Mouse (Mus musculus): ENCODE results near the gene Gng7.

Gene Gng7

GRCm38 (mm10) chr10:80967101-80967656, 47.6 kb downstream of the Gng7 start:
- no peak for DNase-seq (ENCODE audit: low spot score)

- DNase-seq (ENCODE audit: low spot score): peak; percentile 73
Measured at GRCm38 (mm10) chr10:80966296-80966695, 48.4 kb downstream of the Gng7 start.

- no peak for DNase-seq (ENCODE audit: low spot score)
Measured at GRCm38 (mm10) chr10:80963031-80963975, 51.4 kb downstream of the Gng7 start.

DNA sequence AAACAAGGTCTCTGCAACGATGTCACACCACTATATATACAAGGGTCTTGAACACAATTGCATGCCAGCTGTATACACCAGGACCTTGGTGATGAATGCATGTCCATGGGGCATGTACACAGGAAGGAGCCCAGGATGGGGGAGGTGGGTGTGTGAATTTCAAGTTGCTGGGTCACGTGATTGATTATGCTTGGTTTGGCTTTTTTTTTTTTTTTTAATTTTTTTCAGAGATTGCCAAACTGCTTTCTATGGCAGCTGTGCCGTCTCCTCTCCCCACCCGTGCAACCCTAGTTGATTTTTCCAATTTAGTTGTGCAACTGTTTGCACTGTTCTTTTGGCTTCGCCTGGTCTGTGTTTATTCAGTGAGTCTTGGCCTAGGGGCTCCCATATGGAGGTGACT, 52.2 kb downstream of the Gng7 start:
- no peak for DNase-seq (ENCODE audit: low spot score)

DNA sequence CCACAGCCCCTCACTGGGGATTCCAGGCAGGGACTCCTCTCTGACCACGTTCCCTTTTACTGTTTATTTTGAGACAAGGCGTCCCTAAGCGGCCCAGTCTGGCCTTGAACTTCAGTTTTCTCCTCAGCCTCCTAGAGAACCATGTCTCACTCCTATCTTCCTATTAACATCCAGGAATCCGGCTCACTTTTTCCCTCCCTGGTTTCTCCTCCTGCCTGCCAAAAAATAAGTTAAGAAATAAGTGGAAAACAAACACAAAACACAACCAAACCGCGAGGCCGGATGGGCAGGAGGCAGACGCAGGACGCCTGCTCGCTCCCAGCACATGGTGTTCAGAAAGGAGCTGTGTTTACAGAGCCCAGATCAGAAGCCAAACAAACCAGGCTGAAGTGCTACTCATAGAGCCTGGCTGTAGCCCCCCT, 52.7 kb downstream of the Gng7 start:
- DNase-seq (ENCODE audit: low spot score): no peak

GRCm38 (mm10) chr10:80960551-80961508, 53.9 kb downstream of the Gng7 start:
- peak; percentile 84 for DNase-seq (ENCODE audit: low spot score)

- no peak for DNase-seq (ENCODE audit: low spot score)
Measured at GRCm38 (mm10) chr10:80958979-80959637, 55.6 kb downstream of the Gng7 start.

DNA sequence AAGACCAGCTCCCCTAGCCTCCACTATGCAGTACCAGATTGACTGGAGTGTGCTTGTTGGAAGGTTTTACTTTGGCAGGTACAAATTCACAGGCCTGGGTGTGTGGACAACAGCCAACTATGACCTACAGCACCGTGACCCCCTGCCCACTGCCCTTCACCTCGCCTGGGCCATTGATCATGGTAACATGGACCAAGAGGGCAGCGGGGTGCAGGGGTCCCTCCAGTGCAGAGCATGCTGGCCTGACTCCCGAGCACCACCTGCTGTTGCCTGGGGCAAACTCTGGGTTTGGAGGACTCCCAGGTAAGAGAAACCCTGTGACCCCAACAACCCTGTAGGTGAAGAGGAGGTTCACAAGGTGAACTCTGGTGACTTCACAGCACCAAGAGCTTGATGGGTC, 57.0 kb downstream of the Gng7 start:
- DNase-seq (ENCODE audit: low spot score): no peak

DNA sequence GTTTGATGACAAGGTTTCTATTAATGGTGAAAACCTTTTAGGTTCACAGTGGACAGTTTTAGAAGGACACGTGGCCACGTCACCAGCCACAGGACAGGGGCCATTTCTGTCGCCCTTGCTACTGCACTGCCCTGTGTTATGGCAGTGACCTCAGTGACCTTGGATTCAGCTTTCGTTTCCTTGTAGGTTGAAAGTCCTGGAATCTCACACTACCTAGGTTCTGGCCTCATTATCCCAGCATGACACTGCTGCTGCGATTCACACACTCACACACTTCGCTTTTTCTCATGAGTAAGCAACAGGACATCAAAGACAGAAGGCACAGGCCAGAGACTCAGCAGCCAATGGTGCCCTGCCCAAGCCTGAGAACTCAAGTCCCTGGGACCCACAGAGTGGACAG, 57.8 kb downstream of the Gng7 start:
- DNase-seq (ENCODE audit: low spot score): no peak

DNA sequence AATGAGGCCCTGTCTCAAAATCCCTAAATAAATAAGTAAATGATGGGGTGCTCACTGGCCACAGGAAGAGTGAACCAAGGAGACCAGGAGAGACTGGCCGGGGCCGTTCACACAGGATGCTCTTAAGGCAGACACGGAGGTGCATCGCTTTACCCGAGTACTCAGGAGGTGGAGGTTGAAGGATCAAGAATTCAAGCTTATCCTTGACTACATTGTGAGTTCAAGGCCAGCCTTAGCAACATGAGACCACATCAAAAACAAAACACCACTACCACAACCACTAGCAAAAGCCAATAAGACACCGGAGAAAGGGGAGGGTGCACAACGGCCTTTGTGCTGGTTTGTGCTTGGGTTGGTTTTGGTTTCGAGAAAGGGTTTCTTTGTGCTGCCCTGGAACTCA, 58.4 kb downstream of the Gng7 start:
- DNase-seq (ENCODE audit: low spot score): no peak

GRCm38 (mm10) chr10:80955536-80955935, 59.2 kb downstream of the Gng7 start:
- DNase-seq (ENCODE audit: low spot score): no peak

DNA sequence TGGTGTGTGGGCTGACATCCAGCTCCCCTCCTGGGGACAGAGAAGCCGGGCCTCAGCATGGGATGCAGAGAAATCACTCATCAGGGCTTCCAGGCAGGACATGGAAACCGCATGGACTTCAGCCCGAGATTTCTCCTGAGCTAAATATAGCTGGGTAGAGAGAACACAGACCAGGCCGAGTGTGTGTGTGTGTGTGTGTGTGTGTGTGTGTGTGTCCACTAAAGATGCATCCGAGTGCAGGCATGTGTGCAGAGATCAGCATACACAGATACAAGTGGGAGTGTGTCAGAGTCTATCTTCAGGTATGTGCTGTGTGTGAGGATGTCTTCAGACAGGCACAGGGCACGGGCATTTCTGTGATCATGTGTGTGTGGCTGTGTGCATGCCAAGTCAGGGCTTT, 59.9 kb downstream of the Gng7 start:
- no peak for DNase-seq (ENCODE audit: low spot score)

DNA sequence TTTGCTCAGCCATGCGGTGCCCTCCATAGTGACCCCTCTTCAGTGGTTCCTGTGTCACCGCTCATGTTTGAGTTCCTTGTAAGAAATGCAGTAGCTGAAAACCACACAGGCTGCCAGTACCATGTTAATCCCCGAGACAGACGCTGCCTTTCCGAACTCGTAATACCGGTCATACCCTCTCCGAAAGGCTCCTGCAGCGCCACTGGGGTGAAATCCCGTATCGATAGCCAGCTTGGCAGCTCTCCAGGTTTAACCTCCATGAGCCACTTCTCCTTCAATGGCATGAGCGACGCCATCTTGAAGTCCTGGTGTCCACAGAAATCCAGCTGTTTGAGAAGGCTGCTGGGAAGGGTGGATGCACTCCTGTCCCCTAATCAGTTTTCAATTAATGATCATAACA, 60.3 kb downstream of the Gng7 start:
- no peak for DNase-seq (ENCODE audit: low spot score)

DNA sequence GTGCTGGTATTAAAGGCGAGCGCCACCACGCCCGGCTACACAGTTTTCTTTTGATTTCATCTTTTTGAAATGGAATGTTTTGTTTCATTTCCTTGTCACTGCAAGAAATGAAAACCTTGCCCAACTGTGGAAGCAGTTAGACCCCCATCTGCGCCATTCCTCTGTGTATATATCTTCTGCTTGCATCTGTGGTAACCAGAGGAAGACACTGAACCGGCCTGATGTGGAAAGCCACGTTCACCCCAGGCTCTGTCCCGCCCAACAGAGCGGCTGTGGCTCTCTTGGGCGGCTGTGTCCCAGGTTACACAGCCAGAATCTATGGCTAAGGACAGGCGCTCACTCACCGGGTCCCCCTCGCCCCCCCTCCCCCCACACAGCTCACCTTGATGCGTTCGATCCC, 62.3 kb downstream of the Gng7 start:
- no peak for DNase-seq (ENCODE audit: low spot score)

- no peak for DNase-seq (ENCODE audit: low spot score)
Measured at GRCm38 (mm10) chr10:80951761-80952390, 62.9 kb downstream of the Gng7 start.

- DNase-seq (ENCODE audit: low spot score): no peak
Measured at GRCm38 (mm10) chr10:80950314-80950713, 64.4 kb downstream of the Gng7 start.

GRCm38 (mm10) chr10:80949081-80949480, 65.7 kb downstream of the Gng7 start:
- no peak for DNase-seq (ENCODE audit: low spot score)

- DNase-seq (ENCODE audit: low spot score): no peak
Measured at GRCm38 (mm10) chr10:80948570-80948969, 66.2 kb downstream of the Gng7 start.

GRCm38 (mm10) chr10:80947802-80948201, 66.9 kb downstream of the Gng7 start:
- no peak for DNase-seq (ENCODE audit: low spot score)

GRCm38 (mm10) chr10:80946684-80947437, 67.9 kb downstream of the Gng7 start:
- DNase-seq (ENCODE audit: low spot score): no peak

DNA sequence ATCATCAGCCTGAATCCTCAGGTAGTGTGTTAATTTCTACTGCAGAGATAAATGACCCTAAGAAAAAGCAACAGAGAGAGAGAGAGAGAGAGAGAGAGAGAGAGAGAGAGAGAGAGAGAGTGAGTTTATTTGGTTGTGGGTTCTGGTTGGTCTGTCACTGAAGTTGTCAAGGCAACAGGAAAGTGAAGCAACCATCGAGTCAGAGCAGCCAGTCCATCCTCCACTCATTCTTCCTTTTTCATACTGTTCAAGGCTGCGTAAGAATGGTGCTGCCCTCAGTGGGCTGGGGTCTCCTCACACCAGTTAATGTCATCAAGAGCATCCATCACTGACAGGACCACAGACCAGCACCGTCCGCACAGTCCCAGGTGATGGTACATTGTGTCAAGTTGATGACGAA, 70.5 kb downstream of the Gng7 start:
- DNase-seq (ENCODE audit: low spot score): no peak

Data from yolk sac, embryonic 10.5 days (tissue).